14 mouse cellular contexts compared by ENCODE assay signal in the genomic region with DNA sequence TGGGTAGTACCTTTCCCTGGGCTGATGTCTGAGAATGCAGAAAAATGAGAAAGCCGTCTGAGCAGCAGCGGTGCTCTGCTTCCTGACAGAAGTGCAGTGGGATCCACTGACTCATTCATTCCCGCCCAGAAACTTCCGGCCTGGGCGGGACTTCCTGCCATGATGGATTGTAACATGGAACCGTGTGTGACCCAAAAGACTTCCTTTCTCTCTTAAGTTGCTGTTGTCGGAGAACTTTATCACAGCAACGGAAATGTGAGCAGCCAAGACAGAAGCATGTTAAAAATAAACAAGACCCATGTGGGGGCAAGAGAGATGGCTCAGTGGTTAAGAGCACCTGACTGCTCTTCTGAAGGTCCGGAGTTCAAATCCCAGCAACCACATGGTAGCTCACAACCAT. TPM values are rescaled to one million over a fixed set of nuclear protein-coding genes. Genes with fewer than 3 reads are reported as not detected.
DNase-seq lines count a peak whose midpoint lies in the region; ATAC-seq and TF ChIP-seq lines count a peak whose summit lies in the region.
"Had no signal": no experiment of that assay in that cellular context is flagged by ENCODE, and none has a peak within 500 bp of the region (broad histone marks: within the 10 kb centered on the region; RNA-seq: fewer than 3 reads in every experiment).

No protein-coding gene starts in this region.

- no peaks in the 10 kb centered on the region for H3K9me3 ChIP-seq in kidney, embryonic 15.5 days (replicated peaks)
- no peaks in the 10 kb centered on the region for H3K9me3 ChIP-seq in hindbrain, postnatal 0 days (ENCODE audit: low read length)

- TF ChIP-seq CTCF in hindbrain, postnatal 0 days (IDR thresholded peaks at IDR 0.05; ENCODE audit: low read depth) = no peak

- H3K9ac ChIP-seq in kidney, embryonic 15.5 days = no peak overlapping the region
- H3K9ac ChIP-seq in hindbrain, postnatal 0 days (replicated peaks; ENCODE audit: low read length) = no peak overlapping the region
- H3K9ac ChIP-seq: liver, embryonic 14.5 days had no signal

- no peak overlapping the region for H3K27ac ChIP-seq in kidney, embryonic 15.5 days
- no peak overlapping the region for H3K27ac ChIP-seq in hindbrain, postnatal 0 days
- H3K27ac ChIP-seq: forebrain, embryonic 10.5 days; layer of hippocampus, adult 2 months; liver, embryonic 14.5 days had no signal

- peak; percentile 38 for DNase-seq in kidney, adult 18-20 months
- DNase-seq in kidney, adult 8-10 months = peak; percentile 45 to 52
- no peak for DNase-seq in adipocyte (ENCODE audit: low spot score)
- no peak for DNase-seq in gastrocnemius, postnatal 10 days
- no peak for DNase-seq in hindbrain, postnatal 0 days (ENCODE audit: low spot score)
- DNase-seq: cerebellum, postnatal 36 days; right cerebral cortex, postnatal 25 days had no signal

- H3K36me3 ChIP-seq in kidney, embryonic 15.5 days = peaks cover 4% of the 10 kb centered on the region
- 0 out of 2 replicates have a peak, but pooled peaks cover under 1% of the 10 kb centered on the region for H3K36me3 ChIP-seq in hindbrain, postnatal 0 days (ENCODE audit: insufficient read depth, low read length)

- H3K4me3 ChIP-seq in kidney, embryonic 15.5 days (replicated peaks) = no peak overlapping the region
- H3K4me3 ChIP-seq in hindbrain, postnatal 0 days (ENCODE audit: low read length) = no peak overlapping the region
- H3K4me3 ChIP-seq: forebrain, embryonic 10.5 days; layer of hippocampus, adult 2 months had no signal

- H3K4me1 ChIP-seq in kidney, embryonic 15.5 days = no peaks in the 10 kb centered on the region
- no peaks in the 10 kb centered on the region for H3K4me1 ChIP-seq in hindbrain, postnatal 0 days (ENCODE audit: insufficient read depth, low read length)
- H3K4me1 ChIP-seq: forebrain, embryonic 10.5 days had no signal

- no peak overlapping the region for H3K4me2 ChIP-seq in kidney, embryonic 15.5 days
- H3K4me2 ChIP-seq in hindbrain, postnatal 0 days (ENCODE audit: low read depth, low read length) = no peak overlapping the region

- H3K27me3 ChIP-seq in kidney, embryonic 15.5 days = no peaks in the 10 kb centered on the region
- no peaks in the 10 kb centered on the region for H3K27me3 ChIP-seq in hindbrain, postnatal 0 days (ENCODE audit: insufficient read depth, low read length)

- WGBS in kidney, embryonic 15.5 days = 78% methylated on average over 9 of the region's 9 CpGs
- 89% methylated on average over 9 of the region's 9 CpGs for WGBS in hindbrain, postnatal 0 days

- no peak for ATAC-seq in kidney, embryonic 15.5 days (replicated peaks; ENCODE audit: low FRiP score)
- peak; percentile 65 for ATAC-seq in activated CD4-positive, CD25-positive, alpha-beta regulatory T cell, adult 4 months
- ATAC-seq in megakaryocyte, adult 5-6 weeks (ENCODE audit: poor library complexity, severe bottlenecking) = peak; percentile 87
- no peak for ATAC-seq in hindbrain, postnatal 0 days

RNA-seq across cellular contexts. Expression of a gene that starts 12.2 kb away (rescaled TPM):
- 19.3 and 21.4 TPM in 2 replicates for polyA plus RNA-seq in kidney, embryonic 15.5 days (2015; fragmentation: Nextera tagmentation; extraction: Ambion mirVana)
- polyA plus RNA-seq in activated CD4-positive, CD25-positive, alpha-beta regulatory T cell, adult 4 months (2017; shearing (Covaris generic)) = 10 to 100 TPM; 25.2 to 29.9 TPM
- total RNA-seq in megakaryocyte, adult 5-6 weeks (2015) = 29.3 and 40.3 TPM in 2 replicates
- 36.1 and 48.9 TPM in 2 replicates for total RNA-seq in megakaryocyte, adult 5-6 weeks (2017)
- 10 to 100 TPM in 1 of 2 experiments, 1 to 10 TPM in 1; 7.9 to 12.4 TPM for total RNA-seq in gastrocnemius, postnatal 10 days (2021)
- 14.5 and 18.4 TPM in 2 replicates for total RNA-seq in hindbrain, postnatal 0 days (2014; rRNA removed)
- polyA plus RNA-seq in hindbrain, postnatal 0 days (2015; fragmentation: Nextera tagmentation; extraction: Ambion mirVana) = 21.4 and 21.8 TPM in 2 replicates

RNA-seq across cellular contexts. Expression of a gene that starts 13.3 kb away (rescaled TPM):
- polyA plus RNA-seq in kidney, embryonic 15.5 days (2015; fragmentation: Nextera tagmentation; extraction: Ambion mirVana) = 319 and 322 TPM in 2 replicates
- polyA plus RNA-seq in activated CD4-positive, CD25-positive, alpha-beta regulatory T cell, adult 4 months (2017; shearing (Covaris generic)) = 10 to 100 TPM; 57.7 to 57.8 TPM
- total RNA-seq in megakaryocyte, adult 5-6 weeks (2015) = 68.1 and 109 TPM in 2 replicates
- 48.1 and 70.7 TPM in 2 replicates for total RNA-seq in megakaryocyte, adult 5-6 weeks (2017)
- total RNA-seq in gastrocnemius, postnatal 10 days (2021) = 100 to 1,000 TPM; 116 to 124 TPM
- total RNA-seq in hindbrain, postnatal 0 days (2014; rRNA removed) = 397 and 402 TPM in 2 replicates
- polyA plus RNA-seq in hindbrain, postnatal 0 days (2015; fragmentation: Nextera tagmentation; extraction: Ambion mirVana) = 458 and 482 TPM in 2 replicates

RNA-seq across cellular contexts. Expression of a gene that starts 17.5 kb away (rescaled TPM):
- polyA plus RNA-seq in kidney, embryonic 15.5 days (2015; fragmentation: Nextera tagmentation; extraction: Ambion mirVana) = 0.08 TPM in 1 of 2 replicates, not detected in the other
- not detected for polyA plus RNA-seq in activated CD4-positive, CD25-positive, alpha-beta regulatory T cell, adult 4 months (2017; shearing (Covaris generic))
- total RNA-seq in megakaryocyte, adult 5-6 weeks (2015) = not detected in 2 replicates
- not detected in 2 replicates for total RNA-seq in megakaryocyte, adult 5-6 weeks (2017)
- not detected for total RNA-seq in gastrocnemius, postnatal 10 days (2021)
- total RNA-seq in hindbrain, postnatal 0 days (2014; rRNA removed) = not detected in 2 replicates
- polyA plus RNA-seq in hindbrain, postnatal 0 days (2015; fragmentation: Nextera tagmentation; extraction: Ambion mirVana) = not detected in 2 replicates
- total RNA-seq: layer of hippocampus, adult 2 months had no signal

RNA-seq across cellular contexts. Expression of a gene that starts 18.1 kb away (rescaled TPM):
- polyA plus RNA-seq in kidney, embryonic 15.5 days (2015; fragmentation: Nextera tagmentation; extraction: Ambion mirVana) = 10.7 and 11.3 TPM in 2 replicates
- 1 to 10 TPM; 5.9 to 8.0 TPM for polyA plus RNA-seq in activated CD4-positive, CD25-positive, alpha-beta regulatory T cell, adult 4 months (2017; shearing (Covaris generic))
- total RNA-seq in megakaryocyte, adult 5-6 weeks (2015) = 4.2 and 4.8 TPM in 2 replicates
- 14.2 and 19.7 TPM in 2 replicates for total RNA-seq in megakaryocyte, adult 5-6 weeks (2017)
- 1 to 10 TPM; 5.7 to 7.9 TPM for total RNA-seq in gastrocnemius, postnatal 10 days (2021)
- 15.7 and 20.2 TPM in 2 replicates for total RNA-seq in hindbrain, postnatal 0 days (2014; rRNA removed)
- 7.7 and 8.7 TPM in 2 replicates for polyA plus RNA-seq in hindbrain, postnatal 0 days (2015; fragmentation: Nextera tagmentation; extraction: Ambion mirVana)

RNA-seq across cellular contexts. Expression of a gene that starts 39.1 kb away (rescaled TPM):
- polyA plus RNA-seq in kidney, embryonic 15.5 days (2015; fragmentation: Nextera tagmentation; extraction: Ambion mirVana) = not detected in 2 replicates
- not detected for polyA plus RNA-seq in activated CD4-positive, CD25-positive, alpha-beta regulatory T cell, adult 4 months (2017; shearing (Covaris generic))
- not detected in 2 replicates for total RNA-seq in megakaryocyte, adult 5-6 weeks (2015)
- total RNA-seq in megakaryocyte, adult 5-6 weeks (2017) = not detected in 2 replicates
- not detected for total RNA-seq in gastrocnemius, postnatal 10 days (2021)
- not detected in 2 replicates for total RNA-seq in hindbrain, postnatal 0 days (2014; rRNA removed)
- polyA plus RNA-seq in hindbrain, postnatal 0 days (2015; fragmentation: Nextera tagmentation; extraction: Ambion mirVana) = 0.20 and 0.23 TPM in 2 replicates
- total RNA-seq: layer of hippocampus, adult 2 months had no signal
- polyA plus RNA-seq: forebrain, embryonic 10.5 days; gonadal fat pad, adult 2 months; liver, embryonic 14.5 days had no signal

Comparison
In these comparisons a context has a peak if more than half of its experiments do, and no peak if none do; other contexts are left out.
1. DNase-seq: peak in kidney, adult 18-20 months (single experiment) and kidney, adult 8-10 months (2 of 2); none in adipocyte (single experiment), gastrocnemius, postnatal 10 days (single experiment) and hindbrain, postnatal 0 days (single experiment).
2. ATAC-seq: peak in activated CD4-positive, CD25-positive, alpha-beta regulatory T cell, adult 4 months (single experiment) and megakaryocyte, adult 5-6 weeks (single experiment); none in kidney, embryonic 15.5 days (single experiment) and hindbrain, postnatal 0 days (single experiment).